Mouse (Mus musculus): ENCODE measurements at regions not wholly inside any gene's neighbourhood (a gene's known extent, or its start where the extent isn't known, plus 50 kb on each side); places are given as distances from the start of the nearest gene placed in this dataset.

DNA sequence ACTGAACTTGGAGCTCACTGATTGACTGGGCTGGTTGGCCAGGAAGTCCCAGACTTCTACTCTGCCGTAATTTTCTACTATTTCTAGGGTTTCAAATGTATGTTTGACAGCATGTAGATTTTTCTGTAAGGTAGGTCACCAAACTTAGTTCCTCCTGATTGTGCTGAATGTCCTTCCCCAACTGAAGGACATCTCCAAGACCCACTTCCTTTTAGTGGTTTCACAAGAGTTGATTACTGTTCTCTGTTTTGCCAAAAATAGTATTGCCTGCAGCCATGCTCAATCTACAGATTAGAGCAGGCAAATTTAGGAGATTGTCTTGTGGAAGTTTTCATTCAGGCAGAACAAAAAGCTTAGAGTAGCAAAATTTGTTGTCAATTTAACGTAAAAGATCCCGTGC, 396.7 kb upstream of the Slc8a1 start:
- TF ChIP-seq CTCF (IDR thresholded peaks at IDR 0.05; ENCODE audit: low read depth) (no peak), EP300 (IDR thresholded peaks at IDR 0.05; ENCODE audit: low read depth) (no peak)

Data from liver, embryonic 14.5 days (tissue).